Mouse (Mus musculus) T-helper 2 cell (primary cell): ENCODE results near the gene Hyal4.

Source experiments
- in situ Hi-C: fragments of 300-600 bp; cut with MboI, MseI; formaldehyde crosslinking; loops from one replicate; pipeline ENCODE4 v1.15.1; 2025; ENCODE audit warnings: high pct_unique_total_duplicates

Hyal4 gene

DNA sequence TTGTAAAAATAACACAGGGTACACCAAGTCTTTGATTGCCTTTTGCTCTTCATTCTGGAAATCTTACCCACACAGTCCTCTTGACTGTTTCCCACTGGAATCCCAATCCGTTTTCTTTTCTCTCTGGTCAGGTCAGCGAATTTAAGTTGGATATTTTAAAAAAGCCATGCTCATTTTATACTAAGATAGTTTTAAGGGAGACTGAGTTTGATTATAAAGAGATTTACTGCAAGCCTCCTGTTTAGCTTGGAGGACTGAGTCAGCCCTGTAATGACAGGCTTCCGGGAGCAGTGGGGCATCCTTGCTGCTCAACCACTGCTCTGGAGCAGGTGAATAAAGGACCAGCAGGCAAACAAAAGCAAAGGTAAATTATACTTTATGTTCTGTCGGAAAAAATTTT is at the start of gene Hyal4:
Gene Hyal4 (plus strand): TSS at position 301 of the 400 bp plus-strand sequence.
- in situ Hi-C loops = no loop called here

DNA sequence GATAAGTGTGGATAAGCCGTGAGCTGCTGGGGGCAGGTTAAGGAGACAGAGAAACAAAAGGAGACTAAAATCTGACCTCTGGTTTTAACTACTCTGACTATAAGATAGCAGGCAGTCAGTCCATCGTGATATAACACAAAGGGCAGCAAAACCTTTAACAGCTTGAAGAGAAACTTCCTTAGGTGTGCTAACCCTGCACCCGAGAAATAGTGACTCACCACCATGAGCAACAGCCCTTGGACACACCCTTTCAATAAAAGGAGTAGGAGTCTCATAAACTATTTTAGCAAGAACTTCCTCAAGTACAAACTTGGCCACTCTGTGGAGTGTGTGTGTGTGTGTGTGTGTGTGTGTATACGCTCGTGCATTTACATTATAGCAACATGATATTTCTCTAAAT is 41.0 kb upstream of the Hyal4 start:
- in situ Hi-C loops = no loop called here

DNA sequence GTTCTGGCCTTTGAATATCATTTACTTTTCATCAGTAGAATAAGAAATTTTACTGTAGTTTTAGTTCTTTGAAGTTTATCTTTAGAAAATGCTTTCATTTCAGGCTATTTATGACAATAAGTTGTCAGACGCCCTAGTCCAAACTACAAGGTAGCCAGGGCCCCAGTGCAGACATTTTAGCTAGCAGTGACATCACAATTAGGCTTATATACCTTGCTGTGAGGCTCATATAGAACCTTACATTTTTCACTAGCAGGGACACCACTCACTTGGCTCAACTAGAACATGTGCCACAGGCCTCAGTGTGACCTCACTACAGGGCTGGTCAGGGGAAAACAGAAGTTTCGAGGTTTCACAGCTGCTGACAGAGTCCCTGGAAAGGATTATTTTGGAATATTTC is 40.6 kb upstream of the Hyal4 start:
- in situ Hi-C loops = no loop called here

DNA sequence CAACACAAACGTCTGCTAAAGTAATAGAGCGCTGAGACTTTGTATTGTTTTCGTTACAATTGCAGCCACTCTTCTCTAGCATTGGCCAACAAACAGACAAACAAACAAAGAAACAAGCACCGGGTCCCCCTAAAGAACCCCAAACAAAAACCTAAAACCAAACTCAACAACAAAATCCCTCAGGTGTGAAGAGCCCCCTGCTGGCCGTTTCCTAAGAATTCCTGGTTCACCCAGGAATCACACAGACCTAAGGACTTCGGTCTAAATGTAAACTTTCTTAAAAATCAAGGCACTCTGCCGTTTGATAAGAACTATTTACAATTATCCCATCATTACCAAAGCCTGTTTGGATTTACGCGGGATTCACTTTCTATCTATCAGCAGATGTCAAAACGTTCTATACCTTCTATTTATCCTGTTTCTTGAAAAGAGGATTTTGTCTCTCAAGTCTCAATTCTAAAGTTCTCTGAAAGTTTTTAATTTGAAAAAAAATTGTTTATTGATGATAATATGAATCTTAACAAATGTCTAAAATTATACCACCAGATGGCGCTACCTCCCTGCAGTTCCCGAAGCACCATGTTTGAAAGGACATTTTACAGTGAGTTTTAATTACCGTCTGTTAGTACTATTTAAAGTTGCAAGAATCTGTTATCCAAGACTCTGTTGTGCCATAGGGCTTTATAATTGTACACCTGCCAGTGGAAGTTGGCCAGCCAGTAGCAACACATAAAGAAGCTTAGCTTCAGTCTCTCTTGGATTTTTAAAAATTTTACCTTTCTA is 26.6 kb upstream of the Hyal4 start:
- in situ Hi-C loops = no loop called here

DNA sequence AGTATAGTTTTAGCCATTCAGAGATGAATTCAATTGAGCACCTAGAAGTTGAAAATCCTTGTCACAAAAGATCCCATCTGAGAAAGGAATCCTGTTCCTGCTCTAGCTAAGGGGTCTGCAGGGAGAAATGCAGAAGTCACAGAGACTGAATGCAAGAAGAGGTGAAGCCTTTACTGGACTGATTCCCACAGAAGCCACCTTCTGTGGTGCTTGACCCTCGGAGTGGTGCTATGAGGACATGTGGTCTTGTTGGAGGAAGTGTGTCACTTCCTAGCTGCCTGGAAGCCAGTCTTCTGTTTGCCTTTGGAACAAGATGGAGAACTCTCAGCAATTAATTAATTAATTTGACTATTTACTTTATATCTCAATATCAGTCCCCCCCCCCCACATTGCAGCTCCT is 20.0 kb upstream of the Hyal4 start:
- in situ Hi-C loops = no loop called here

DNA sequence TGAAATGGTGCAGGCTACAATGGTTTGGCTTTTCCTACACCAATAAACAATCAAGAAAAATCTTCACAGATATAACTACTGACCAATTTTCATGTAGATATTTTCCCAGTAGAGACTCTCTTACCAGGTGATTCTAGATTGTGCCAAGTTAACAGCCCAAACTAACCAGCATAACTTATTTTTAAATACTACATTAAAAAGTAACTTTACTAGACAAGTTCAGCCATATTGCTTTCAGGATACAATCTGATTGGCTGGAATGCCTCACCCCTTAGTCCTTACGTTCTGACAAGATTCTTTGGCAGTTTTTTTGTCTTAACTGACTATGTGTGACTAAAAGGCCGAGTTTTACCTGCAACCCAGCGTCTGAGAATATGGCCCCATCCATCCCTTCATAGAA is 15.2 kb upstream of the Hyal4 start, which contains the start of gene Hyal6:
Gene Hyal6 (plus strand): TSS at position 301 of the 400 bp plus-strand sequence.
- in situ Hi-C loops = no loop called here

DNA sequence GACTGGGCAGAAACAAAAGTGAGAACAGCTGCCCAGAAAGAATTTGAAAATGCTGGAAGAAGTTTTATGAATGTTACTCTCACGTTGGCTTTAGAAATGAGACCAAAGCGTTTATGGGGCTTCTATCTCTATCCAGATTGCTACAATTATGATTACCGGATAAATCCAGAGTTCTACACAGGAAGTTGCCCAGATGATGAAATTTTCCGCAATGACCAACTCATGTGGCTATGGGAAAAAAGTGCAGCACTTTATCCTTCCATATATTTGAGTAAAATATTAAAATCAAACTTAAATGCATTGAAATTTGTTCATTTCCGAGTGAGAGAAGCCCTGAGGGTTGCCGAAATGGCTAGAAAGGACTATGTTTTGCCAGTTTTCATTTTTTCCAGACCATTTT is 13.6 kb upstream of the Hyal4 start:
- in situ Hi-C loops = no loop called here

DNA sequence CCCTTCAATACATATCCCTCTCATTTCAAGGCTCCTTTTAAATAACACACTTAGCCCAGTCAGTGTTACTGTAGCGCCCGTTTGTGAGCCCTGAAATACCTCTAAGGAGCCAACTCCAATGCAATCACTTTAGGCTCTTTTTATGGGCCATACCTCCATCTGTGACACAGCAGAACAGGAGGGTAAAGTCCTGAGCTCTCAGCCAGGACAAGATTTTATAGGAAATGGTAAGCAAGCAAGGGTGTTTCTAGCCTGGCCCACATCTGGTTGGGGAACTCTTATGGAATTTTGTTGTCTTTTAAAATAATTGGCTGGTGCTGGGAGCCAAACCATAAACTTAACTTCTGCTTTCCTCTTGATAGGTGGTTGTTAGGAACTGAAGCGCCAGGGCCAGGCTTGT is 11.2 kb downstream of the Hyal4 start:
- in situ Hi-C loops = no loop called here

DNA sequence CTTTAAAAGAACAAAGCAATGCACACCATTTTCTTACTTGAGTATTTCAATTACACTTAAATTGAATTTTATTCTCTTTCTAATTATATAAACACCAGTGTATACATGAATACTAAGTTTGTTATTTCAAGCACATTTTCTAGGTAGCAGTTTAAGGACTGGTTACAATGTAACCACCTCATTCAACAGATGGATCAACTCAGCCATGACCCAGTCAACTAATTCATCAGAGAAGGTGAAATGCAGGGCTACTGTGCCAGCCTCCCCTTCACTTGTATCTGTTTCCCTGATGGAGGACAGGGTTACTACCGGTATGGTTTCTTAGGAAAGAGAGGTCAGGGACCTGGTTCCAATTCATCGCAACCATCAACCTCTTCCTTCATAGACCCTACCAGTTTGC is 18.1 kb downstream of the Hyal4 start:
- in situ Hi-C loops = loop anchor here (10.0 kb wide), 1 partner anchor 541 kb away; no protein-coding TSS in a partner anchor

DNA sequence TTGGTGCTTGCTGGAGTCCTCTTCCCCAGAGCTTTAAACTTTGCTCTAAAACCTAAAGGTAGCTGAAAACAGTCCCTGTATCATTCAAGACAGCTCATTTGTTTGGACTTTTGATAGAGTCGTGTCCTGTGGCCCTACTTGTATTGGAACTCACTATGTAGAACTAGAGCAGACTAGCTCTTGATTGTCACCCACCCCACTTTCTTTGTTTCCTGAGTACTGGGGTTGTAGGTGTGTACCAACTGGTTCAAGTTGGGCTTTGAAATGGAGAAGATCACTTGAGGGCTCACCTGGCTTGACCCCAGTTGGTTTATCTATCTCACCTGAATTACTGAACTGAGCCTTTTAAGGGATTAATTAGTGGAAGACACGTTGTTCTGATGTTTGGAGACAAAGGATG is 31.1 kb downstream of the Hyal4 start:
- in situ Hi-C loops = no loop called here

DNA sequence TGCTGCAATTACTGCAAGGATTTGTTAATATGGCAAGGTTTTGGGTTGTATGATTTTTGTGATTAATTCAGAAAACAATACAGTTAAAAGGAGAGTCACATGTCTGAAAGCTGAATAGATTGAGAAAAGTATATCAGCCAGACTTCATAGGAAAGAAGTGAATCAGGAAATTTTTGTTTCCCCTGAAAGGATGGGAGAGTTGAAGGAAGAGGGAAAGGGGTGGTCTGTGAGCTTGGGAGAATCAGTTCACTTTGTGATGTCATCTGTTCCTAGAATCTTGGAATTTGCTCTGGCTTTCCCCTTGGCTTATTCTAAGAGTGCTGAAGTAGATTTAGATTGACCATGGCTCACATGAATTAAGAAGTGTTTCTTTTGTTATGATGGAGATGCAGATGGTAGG is 42.8 kb downstream of the Hyal4 start, which contains the start of gene Spam1:
Gene Spam1 (plus strand): TSS at position 301 of the 400 bp plus-strand sequence.
- in situ Hi-C loops = no loop called here
